Mouse (Mus musculus) heart, adult 2 months (tissue): Measurements from ENCODE around the gene Dgat2. TPM values are rescaled to one million over a fixed set of nuclear protein-coding genes. Genes with fewer than 3 reads are reported as not detected.

Experiments used
- DNase-seq, 2 experiments: peaks; one replicate each; pipeline ENCODE4 v3.0.0; 2021
- H3K27ac ChIP-seq: fragments of 200-600 bp; 2 replicates; pipeline ENCODE4 v1.8.1; 2022
- H3K27me3 ChIP-seq: fragments of 200-500 bp; 2 replicates; pipeline ENCODE4 v1.6.1; 2012; ENCODE audit warnings: mild to moderate bottlenecking, low read length, inconsistent platforms, mixed read lengths; ENCODE audit not compliant: control insufficient read depth, insufficient read depth
- H3K36me3 ChIP-seq: fragments of 200-500 bp; 2 replicates; pipeline ENCODE4 v1.6.1; 2012; ENCODE audit warnings: low read length, inconsistent platforms; ENCODE audit not compliant: control insufficient read depth, insufficient read depth
- H3K4me1 ChIP-seq: fragments of 200-500 bp; 2 replicates; pipeline ENCODE4 v1.6.1; 2011; ENCODE audit warnings: low read length; ENCODE audit not compliant: control insufficient read depth, insufficient read depth
- H3K4me3 ChIP-seq: fragments of 200-600 bp; 2 replicates; pipeline ENCODE4 v1.8.1; 2022
- H3K79me2 ChIP-seq: fragments of 200-500 bp; replicated peaks from 2 replicates; pipeline ENCODE4 v1.6.1; 2012; ENCODE audit warnings: mild to moderate bottlenecking, inconsistent platforms, low read length, moderate library complexity, mixed read lengths; ENCODE audit not compliant: control insufficient read depth, insufficient read depth
- H3K9ac ChIP-seq: fragments of 200-500 bp; 2 replicates; pipeline ENCODE4 v1.6.1; 2012; ENCODE audit warnings: low read depth, mild to moderate bottlenecking, control low read depth, inconsistent platforms, low read length, mixed read lengths
- CTCF ChIP-seq: fragments of 200-600 bp; IDR thresholded peaks from 2 replicates; pipeline ENCODE4 v1.8.1; 2022; ENCODE audit warnings: antibody characterized with exemption, mild to moderate bottlenecking, moderate library complexity
- EP300 ChIP-seq: fragments of 200-500 bp; IDR thresholded peaks from 2 replicates; pipeline ENCODE4 v1.6.1; 2011; ENCODE audit warnings: low read depth, low read length, control low read depth; ENCODE audit not compliant: insufficient read depth
- POLR2A ChIP-seq: fragments of 200-500 bp; IDR thresholded peaks from 2 replicates; pipeline ENCODE4 v1.6.1; 2011; ENCODE audit warnings: mild to moderate bottlenecking, low read depth, low read length, control low read depth; ENCODE audit not compliant: insufficient read depth
- WGBS: fragments of 180-500 bp; shearing (Covaris S2); methylation state at CpG from one replicate; pipeline ENCODE4 v1.1.7; 2018; 5-methylcytosine and 5-hydroxymethylcytosine counted together
- intact Hi-C: fragments of 180-260 bp; cut with DNase I; formaldehyde crosslinking; loops from one replicate; pipeline ENCODE4 v1.15.1; 2025
- polyA plus RNA-seq: library from polyadenylated mRNA; depleted of rRNA; stranded (reverse); fragments of >200 nt; gene quantifications from 2 replicates; pipeline ENCODE4 v1.2.3, GENCODE M21; 2012
- total RNA-seq, 2 experiments: library from RNA; stranded (reverse); gene quantifications; 2 replicates each; pipeline ENCODE4 v1.2.3; 2021

Gene Dgat2
- total and polyA plus RNA-seq, 3 experiments = 309 to 390 (median 376) TPM

DNA sequence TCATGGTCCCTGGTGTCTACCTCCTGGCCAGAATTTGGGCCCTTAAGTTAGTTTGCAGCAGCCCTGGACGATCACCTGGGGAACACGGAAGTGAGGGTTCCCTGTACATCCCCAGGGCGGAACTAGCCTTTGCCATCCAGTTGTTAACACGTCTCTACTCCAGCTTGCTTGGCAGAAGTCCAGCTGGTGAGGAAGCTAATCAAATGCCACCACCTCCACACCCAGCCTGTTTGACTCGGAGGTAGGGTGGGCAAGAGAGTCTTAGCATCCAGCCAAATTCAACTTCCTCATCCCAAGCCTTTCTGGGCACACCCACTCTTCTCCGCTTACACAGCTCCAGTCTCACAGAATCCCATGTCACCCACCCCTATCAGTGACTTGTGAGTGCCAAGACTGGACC lies 9.6 kb downstream of the Dgat2 start:
- H3K27ac ChIP-seq = no peak overlapping the region
- H3K4me1 ChIP-seq = peaks cover 5% of the 10 kb centered on the region; the same call in 1 of the 2 replicates
- no peak overlapping the region for H3K4me3 ChIP-seq
- TF ChIP-seq POLR2A (no peak), CTCF (no peak), EP300 (no peak)
- peaks cover 2% of the 10 kb centered on the region; the same call in 1 of the 2 replicates for H3K36me3 ChIP-seq
- H3K27me3 ChIP-seq = no peaks in the 10 kb centered on the region
- WGBS = 40% methylated on average over 6 of the region's 6 CpGs
- intact Hi-C loops = no loop called here
- peak; percentile 24 to 46 for DNase-seq
- no peak overlapping the region for H3K9ac ChIP-seq
- no peaks in the 10 kb centered on the region; the same call in 1 of the 2 replicates for H3K79me2 ChIP-seq

DNA sequence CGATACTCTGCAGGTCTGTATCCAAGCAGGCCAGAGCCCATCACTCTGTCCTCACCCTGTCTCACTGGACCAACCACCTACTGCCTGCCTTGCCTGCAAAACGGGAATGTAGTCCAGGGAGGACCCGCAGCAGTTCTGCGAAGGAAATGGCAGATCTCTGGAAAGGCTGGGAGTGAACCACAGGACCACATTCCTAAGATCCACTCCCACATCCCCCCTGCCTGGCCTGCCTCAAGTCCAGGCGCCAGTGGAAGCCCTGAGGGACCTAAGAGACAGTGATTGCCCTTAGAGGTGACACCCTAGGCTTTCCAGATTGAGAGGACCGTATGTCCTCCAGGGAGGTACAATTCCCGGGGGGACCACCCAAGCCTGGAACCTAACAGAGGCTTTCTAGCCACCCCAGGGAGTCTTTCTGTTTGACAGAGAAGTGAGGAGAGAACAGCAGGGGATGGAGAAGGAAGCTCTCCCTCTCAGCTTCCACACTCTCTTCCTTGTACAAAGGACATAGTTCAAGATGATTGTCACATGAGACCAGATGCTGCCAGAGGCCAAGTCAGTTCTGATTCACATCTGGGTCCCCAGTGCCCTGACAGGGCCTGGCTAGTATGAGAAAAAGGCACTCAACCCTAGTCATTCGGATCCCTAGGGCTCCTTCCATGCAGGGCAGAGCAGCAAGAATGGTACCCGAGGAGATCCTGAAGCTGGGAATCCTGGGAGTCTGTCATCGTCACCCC lies 10.6 kb downstream of the Dgat2 start:
- H3K27ac ChIP-seq = no peak overlapping the region
- peaks cover 5% of the 10 kb centered on the region; the same call in 1 of the 2 replicates for H3K4me1 ChIP-seq
- H3K27me3 ChIP-seq = no peaks in the 10 kb centered on the region
- H3K9ac ChIP-seq = no peak overlapping the region
- peak in 1 of 2 experiments; percentile 16 for DNase-seq
- no peak overlapping the region for H3K4me3 ChIP-seq
- intact Hi-C loops = no loop called here
- no peaks in the 10 kb centered on the region; the same call in 1 of the 2 replicates for H3K79me2 ChIP-seq
- 52% methylated on average over 10 of the region's 10 CpGs for WGBS
- TF ChIP-seq EP300 = no peak
- TF ChIP-seq POLR2A = no peak
- TF ChIP-seq CTCF = no peak
- peaks cover 2% of the 10 kb centered on the region; the same call in 1 of the 2 replicates for H3K36me3 ChIP-seq

DNA sequence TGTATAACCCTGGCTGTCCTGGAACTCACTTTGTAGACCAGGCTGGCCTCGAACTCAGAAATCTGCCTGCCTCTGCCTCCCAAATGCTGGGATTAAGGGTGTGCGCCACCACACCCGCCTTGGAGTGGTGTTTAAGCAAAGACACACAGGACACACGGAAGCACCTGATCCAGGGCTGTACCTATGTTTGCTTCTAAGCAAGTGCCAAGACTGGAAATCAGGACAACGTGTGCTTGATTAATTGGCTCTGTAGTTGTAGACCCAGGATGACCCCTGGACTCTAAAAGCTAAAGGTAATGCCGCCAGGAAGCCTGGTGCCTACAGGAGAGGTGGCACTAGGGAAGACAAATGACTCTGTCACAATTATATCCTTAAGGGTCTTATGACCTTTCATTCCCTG lies 12.0 kb downstream of the Dgat2 start:
- no peak overlapping the region for H3K4me3 ChIP-seq
- peaks cover 3% of the 10 kb centered on the region; the same call in 1 of the 2 replicates for H3K4me1 ChIP-seq
- no peaks in the 10 kb centered on the region for H3K27me3 ChIP-seq
- no peak overlapping the region for H3K27ac ChIP-seq
- H3K9ac ChIP-seq = no peak overlapping the region
- TF ChIP-seq POLR2A = no peak
- TF ChIP-seq EP300 = 0 out of 2 replicates have a peak, but pooled peaks have one; percentile 41
- intact Hi-C loops = no loop called here
- H3K79me2 ChIP-seq = no peaks in the 10 kb centered on the region
- 71% methylated on average over 6 of the region's 6 CpGs for WGBS
- DNase-seq = no peak
- peaks cover 2% of the 10 kb centered on the region; the same call in 1 of the 2 replicates for H3K36me3 ChIP-seq

DNA sequence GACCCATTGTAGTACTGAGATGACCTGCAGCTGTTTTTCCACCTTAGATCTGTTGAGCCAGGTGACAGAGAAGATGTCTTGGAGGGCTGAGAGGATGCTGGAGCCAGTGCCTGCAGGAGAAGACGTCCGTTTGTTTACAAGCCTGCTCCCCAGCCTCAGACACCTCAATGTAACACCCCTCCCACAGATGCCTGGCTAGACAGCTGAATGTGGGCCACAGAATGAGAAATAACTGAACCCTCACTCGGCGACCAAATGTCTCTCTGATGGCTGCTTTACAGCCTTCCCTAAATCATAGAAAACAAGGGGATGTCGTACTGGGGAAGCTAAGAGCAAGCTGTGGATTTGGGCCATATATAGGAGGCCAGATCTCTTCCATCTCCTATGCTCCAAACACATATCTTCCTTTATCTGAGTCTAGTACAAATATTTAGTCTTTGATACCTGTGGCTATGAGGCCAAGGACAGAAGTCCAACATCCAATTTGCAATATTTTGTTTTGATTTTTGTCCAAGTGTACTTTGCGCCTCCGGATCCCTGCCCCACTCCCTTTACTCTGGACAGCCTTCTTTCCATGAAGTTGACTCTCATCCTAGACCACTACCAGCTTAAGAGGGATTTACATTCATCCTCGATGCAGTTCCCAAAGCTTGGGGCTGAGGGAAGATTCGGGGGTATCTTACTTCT lies 12.7 kb downstream of the Dgat2 start:
- intact Hi-C loops = no loop called here
- WGBS = 86% methylated on average over 9 of the region's 9 CpGs

DNA sequence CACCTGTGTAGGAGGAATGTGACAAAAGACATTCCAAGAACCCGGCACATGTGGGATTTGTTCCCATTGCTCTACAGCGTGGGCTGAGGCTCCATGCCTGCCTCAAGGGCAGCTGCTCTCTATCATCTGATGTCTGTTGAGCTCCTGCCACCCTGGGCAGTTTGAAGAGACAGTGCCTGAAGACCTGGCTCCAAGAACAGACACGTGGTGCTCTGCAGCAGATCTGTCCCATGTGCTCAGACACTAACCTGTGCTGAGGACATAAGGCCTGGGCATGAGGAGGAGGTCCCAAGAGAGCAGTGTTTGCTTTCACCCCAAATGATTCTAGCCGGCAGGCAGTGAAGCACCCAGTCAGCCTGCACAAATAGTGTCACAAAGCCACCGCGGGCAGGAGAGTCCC lies 13.8 kb downstream of the Dgat2 start:
- peak; percentile 26 to 56 for DNase-seq
- TF ChIP-seq POLR2A (no peak), EP300 (0 out of 2 replicates have a peak, but pooled peaks have one; percentile 57), CTCF (no peak)
- intact Hi-C loops = no loop called here

More for the DNA sequence above, 12.7 kb downstream of the Dgat2 start:
- H3K27me3 ChIP-seq = no peaks in the 10 kb centered on the region
- peaks cover 3% of the 10 kb centered on the region; the same call in 1 of the 2 replicates for H3K4me1 ChIP-seq
- H3K4me3 ChIP-seq = no peak overlapping the region
- H3K36me3 ChIP-seq = peaks cover 2% of the 10 kb centered on the region; the same call in 1 of the 2 replicates
- no peak for DNase-seq
- no peak overlapping the region for H3K9ac ChIP-seq
- TF ChIP-seq EP300 (no peak), CTCF (no peak), POLR2A (no peak)
- H3K27ac ChIP-seq = no peak overlapping the region
- H3K79me2 ChIP-seq = no peaks in the 10 kb centered on the region; the same call in 1 of the 2 replicates

DNA sequence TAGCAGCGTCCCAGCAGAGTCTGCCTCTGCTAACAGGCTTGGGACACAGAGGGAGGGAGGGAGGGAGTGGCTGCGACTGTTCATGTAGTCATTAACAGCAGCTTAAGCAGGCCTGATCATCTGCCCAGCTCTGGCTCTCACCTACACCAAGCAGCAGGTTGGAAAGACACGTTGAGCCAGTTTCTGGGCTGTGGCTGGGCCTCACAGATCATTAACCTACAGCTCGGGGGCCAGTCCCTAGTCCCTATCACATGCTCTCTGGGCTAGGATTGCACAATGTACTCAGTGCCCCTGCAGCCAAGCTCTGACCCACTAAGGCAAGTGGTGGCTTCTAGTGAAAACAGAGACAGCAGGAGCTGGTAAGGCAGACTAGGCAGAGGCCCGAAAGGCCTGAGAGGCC lies 14.6 kb downstream of the Dgat2 start:
- Histone ChIP-seq H3K27ac (peak overlapping the region; percentile 57), H3K4me1 (no peaks in the 10 kb centered on the region; the same call in 1 of the 2 replicates), H3K9ac (no peak overlapping the region), H3K4me3 (no peak overlapping the region), H3K79me2 (no peaks in the 10 kb centered on the region; the same call in 1 of the 2 replicates), H3K27me3 (no peaks in the 10 kb centered on the region), H3K36me3 (peaks cover 2% of the 10 kb centered on the region; the same call in 1 of the 2 replicates)
- intact Hi-C loops = no loop called here
- TF ChIP-seq CTCF (no peak), EP300 (peak; percentile 45; the same call in 1 of the 2 replicates), POLR2A (no peak)
- WGBS = 67% methylated on average over 5 of the region's 5 CpGs
- DNase-seq = peak; percentile 38 to 63

More for the DNA sequence above, 13.8 kb downstream of the Dgat2 start:
- H3K36me3 ChIP-seq = peaks cover 2% of the 10 kb centered on the region; the same call in 1 of the 2 replicates
- WGBS = 54% methylated on average over 6 of the region's 6 CpGs
- no peaks in the 10 kb centered on the region for H3K27me3 ChIP-seq
- no peaks in the 10 kb centered on the region; the same call in 1 of the 2 replicates for H3K79me2 ChIP-seq
- H3K4me3 ChIP-seq = no peak overlapping the region
- H3K9ac ChIP-seq = no peak overlapping the region
- H3K4me1 ChIP-seq = peaks cover 3% of the 10 kb centered on the region; the same call in 1 of the 2 replicates
- H3K27ac ChIP-seq = peak overlapping the region; percentile 40
